Mouse (Mus musculus) heart, adult 9 months (tissue): ENCODE data around the gene Tex46.

Source experiments
- DNase-seq, 2 experiments: peaks; one replicate each; pipeline ENCODE4 v3.0.0; 2022; ENCODE audit warnings: low spot score in 2 of 2

Tex46 gene

GRCm38 (mm10) chr4:136610387-136610856 is at the start of gene Tex46:
Gene Tex46 (plus strand): TSS chr4:136610437.
- DNase-seq, result no peak

DNA sequence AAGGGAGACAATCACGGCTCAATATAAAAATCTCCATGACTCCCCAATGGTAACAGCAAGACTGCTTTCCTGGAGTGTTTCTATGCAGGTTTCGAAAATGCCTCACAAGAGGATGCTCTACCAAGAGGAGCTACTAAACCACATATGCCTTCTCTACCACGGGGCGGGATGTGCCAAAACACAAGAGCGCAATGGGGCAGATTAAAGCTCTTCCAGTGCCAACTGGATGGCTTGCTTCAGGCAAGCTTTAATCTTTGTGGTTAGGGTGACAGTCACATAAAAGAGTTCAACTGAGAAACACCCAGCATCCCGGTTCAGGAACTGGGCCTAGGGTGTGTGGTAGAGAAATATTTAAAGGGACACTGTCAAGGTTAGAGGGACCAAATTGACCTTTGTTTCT is 47.5 kb upstream of the Tex46 start:
- DNase-seq, result no peak

GRCm38 (mm10) chr4:136568629-136569028 is 41.6 kb upstream of the Tex46 start:
- no peak for DNase-seq

DNA sequence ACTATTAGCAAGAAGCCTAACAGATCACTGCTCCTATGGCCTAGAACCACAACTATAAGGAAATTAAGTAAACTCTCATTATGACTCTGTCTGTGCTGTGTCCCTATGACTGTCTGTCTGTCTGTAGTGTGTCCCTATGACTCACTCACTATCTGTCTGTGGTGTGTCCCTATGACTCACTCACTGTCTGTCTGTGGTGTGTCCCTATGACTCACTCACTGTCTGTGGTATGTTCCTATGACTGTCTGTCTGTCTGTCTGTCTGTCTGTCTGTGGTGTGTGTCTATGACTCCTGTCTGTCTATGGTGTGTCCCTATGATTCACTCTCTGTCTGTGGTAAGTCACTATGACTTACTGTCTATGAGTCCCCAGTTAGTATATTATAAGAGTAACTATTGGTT is 40.2 kb upstream of the Tex46 start:
- no peak for DNase-seq

DNA sequence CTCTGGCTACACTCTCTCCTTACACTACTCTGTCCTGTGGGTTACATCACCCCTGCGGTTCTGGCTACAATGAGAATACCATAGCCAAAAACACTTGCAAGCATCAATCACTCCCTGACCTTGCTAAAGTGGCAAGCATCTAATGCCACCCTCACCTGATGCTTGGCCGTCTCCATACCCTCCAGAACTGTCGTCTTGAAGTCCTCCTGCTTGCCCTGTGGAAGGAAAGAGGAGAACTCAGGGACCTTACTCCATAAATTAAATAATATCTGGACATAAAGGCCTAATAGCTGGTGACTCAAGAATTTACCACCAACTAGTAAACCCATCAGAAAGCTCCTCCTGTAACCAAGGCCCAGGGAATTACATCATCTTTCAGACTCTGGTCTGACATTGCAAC is 28.4 kb upstream of the Tex46 start:
- DNase-seq, result no peak

DNA sequence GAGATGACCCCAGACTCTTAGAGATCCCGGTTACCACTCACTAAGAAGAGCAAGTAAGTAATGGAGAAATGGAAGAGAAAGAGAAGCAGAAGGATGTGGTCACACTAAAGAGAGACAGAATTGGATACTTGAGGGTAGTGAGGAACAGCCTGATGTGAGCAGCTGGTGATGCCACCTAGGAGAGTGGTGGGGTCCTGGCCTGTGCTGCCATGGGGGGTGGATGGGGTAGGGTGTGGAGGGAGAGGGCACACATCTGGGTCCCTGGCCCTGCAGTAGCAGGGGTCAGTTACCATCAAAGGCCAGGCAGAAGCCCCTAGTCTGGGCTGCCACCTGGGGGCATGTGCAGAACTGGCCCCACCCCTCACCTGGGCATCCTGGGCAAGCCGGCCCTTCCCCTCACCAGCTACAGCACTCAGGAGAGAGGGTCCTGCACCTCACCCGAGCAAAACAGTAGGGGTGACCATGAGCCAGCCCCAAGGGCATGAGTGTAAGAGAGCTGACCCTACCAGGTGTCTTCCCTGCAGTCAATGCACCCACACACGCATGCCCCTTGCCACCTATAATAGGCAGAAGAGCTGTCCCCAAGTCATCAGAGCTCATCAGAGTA is 22.9 kb upstream of the Tex46 start:
- DNase-seq, result no peak

- DNase-seq, result no peak
Measured at GRCm38 (mm10) chr4:136588003-136588402, 22.2 kb upstream of the Tex46 start.

DNA sequence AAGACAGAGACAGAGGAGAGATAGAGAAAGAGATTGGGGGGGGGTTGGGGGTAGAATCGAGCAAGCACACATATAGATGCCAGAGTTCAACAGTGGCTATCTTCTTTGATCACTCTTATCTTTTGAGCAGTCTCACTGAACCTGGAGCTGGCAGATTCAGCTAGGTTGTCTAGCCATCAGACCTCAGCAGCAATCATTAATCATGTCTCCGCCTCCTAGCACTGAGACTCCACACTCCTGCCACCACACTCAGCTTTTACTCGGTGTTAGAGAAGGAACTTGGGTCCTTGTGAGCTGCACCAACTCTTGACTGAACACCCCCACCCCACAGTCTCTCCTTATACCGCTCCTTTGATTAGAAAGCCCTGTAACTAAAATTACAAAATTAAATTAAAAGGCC is 18.1 kb upstream of the Tex46 start:
- DNase-seq, result no peak

DNA sequence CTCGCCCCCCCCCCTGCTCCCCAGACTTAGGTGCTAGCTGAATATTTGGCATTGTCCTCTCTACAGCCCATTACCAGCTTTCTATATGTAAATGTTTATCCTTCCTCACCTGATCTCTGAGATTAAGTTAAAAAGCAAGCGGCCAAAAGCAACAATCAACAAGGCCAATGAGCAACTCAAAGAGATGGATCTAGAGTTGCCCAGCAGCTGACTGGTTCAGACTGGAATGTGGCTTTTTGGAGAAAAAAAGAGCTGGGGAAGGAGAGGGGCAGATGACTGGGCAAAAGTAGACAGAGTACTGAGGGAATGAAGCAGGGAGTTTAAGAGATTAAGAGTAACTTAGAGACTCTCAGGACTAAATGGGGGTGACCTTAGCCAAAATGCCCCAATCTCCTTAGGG is 16.2 kb upstream of the Tex46 start:
- DNase-seq, result no peak

DNA sequence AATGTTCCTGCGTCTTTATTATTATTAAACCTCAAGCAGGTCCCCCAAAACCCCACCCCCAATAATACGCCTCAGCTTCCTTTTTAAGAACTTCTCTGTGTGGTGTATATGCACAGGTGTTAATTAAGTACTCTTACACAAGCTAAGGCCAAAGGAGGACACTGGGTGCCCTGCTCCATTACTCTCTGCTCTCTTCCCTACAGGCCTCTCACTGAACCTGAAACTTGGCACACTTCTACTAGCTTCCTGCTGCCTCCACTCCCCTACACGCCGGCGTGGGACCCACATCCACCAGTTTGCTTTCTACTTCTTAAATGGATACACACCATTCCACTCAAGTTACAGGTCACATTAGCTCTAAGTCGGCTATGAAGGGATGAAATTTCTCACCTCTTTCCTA is 15.0 kb upstream of the Tex46 start:
- DNase-seq, result no peak

DNA sequence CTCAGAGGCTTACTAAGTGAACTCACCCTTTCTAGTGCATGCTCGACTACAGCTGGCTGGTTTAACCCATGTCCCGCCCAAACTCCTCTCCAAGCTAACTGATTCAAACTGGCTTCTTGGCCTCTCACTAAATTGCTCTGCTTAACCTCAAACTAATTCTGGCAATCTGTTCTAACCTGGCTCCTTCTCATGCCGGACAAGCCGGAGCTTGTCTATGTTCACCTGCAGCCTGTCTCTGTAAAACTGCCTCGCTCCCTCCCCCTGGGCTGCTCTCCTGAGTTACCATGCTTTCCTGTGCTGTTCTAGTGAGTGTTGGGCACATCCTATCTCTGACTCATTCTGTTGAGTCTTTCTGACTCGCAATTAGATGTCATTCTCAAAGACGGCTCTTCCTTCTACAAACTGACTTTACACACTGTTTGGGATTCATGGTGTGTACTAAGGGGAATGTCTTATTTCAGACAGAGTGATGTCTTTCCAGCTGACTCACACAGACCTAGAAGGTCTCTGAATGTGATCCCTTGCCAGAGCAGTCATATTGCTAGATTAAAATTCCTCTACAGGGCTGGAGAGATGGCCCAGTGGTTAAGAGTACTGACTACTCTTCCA is 11.9 kb upstream of the Tex46 start:
- no peak for DNase-seq

- DNase-seq, result no peak
Measured at GRCm38 (mm10) chr4:136599869-136600268, 10.4 kb upstream of the Tex46 start.

DNA sequence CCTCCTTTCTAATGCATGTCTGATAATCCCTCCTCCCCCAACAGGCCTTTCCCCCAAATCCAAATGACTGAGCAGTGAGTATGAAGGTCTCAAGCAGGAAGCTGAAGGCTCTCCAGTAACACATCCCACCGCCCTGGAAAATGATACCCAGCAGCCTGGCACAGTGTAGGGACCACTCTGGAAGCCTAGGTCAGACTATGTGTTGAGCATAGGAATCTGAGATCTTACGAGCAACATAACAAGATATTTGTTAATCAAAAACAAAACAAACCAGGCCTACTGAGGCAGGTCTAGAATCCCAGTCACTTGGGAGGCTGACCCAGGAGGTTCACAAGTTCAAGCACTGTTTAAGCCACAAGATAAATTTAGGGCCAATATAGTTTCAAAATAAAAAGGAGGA is 9.7 kb upstream of the Tex46 start:
- no peak for DNase-seq

GRCm38 (mm10) chr4:136601476-136601875 is 8.8 kb upstream of the Tex46 start:
- peak; percentile 25 to 44 for DNase-seq

GRCm38 (mm10) chr4:136602018-136602554 is 8.2 kb upstream of the Tex46 start:
- peak in 1 of 2 experiments; percentile 25 for DNase-seq

GRCm38 (mm10) chr4:136602568-136602967 is 7.7 kb upstream of the Tex46 start, which contains the start of gene Kdm1a:
Gene Kdm1a (minus strand): TSS chr4:136602723.
- DNase-seq, result peak; percentile 91 to 93

- DNase-seq, result no peak
Measured at GRCm38 (mm10) chr4:136605756-136606485, 4.3 kb upstream of the Tex46 start.

DNA sequence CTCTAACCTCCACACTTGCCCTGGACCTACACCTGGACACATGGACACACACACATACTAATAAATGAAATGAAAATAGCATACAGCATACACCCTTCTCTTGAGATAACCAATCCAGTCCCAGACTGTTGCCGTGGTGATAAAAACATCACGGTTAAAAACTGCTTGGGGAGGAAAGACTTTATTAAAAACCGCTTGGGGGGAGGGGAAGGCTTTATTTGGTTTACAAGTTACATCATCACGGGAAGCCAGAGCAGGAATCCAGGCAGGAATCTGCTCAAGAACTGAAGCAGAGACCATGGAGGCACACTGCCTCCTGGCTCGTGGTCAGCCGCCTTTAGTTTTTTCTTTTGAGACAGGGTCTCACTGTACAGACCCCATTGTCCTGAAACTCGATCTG is 3.4 kb downstream of the Tex46 start:
- DNase-seq, result no peak

DNA sequence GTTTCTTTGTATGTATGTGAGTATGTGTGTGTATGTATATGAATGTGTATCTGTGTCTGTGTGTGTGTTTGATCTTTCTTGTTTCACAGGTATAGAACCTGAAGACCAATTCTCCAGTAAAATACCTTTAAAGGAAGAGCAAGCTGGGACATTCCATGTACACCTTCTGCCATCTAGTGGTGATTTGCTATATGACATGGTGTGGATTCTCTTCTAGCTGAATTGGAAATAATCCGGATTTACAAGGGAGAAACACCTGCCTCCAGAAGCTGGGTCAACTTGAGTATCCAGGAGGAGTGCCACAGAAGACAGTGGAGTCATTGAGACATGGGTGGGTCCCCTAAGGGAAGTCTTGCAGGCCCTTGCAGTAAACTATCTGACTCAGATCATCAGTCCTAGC is 11.1 kb downstream of the Tex46 start:
- DNase-seq, result peak in 1 of 2 experiments; percentile 32

DNA sequence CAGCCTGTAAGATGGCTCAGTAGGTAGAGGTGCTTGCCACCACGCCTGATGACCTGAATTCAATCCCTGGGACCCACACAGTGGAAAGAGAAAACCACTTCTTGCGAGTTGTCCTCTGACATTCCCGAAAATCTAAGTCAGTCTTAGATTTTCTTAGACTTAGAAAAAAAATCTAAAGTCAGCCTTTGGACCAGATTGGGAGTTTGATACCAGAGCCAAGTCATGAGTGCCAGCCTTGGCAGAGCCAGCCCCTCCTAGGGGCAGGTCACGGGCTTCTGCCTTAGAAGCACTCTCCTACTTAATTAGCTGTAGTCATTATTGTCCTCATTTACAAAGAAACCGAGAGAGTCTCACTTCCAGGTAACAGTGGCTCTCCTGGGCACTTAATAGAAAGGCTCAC is 11.7 kb downstream of the Tex46 start:
- no peak for DNase-seq

- DNase-seq, result no peak
Measured at GRCm38 (mm10) chr4:136622388-136622787, 12.2 kb downstream of the Tex46 start, which contains the start of gene Lactbl1. Gene Lactbl1 (plus strand): TSS chr4:136622621.

- no peak for DNase-seq
Measured at GRCm38 (mm10) chr4:136626590-136626989, 16.4 kb downstream of the Tex46 start.
